Mouse (Mus musculus): ENCODE data around the gene Atp11a. TPM values are rescaled to one million over a fixed set of nuclear protein-coding genes. Genes with fewer than 3 reads are reported as not detected.

The Atp11a gene
- polyA plus RNA-seq, 1 experiment from 2014 or later = 7.4 TPM

DNA sequence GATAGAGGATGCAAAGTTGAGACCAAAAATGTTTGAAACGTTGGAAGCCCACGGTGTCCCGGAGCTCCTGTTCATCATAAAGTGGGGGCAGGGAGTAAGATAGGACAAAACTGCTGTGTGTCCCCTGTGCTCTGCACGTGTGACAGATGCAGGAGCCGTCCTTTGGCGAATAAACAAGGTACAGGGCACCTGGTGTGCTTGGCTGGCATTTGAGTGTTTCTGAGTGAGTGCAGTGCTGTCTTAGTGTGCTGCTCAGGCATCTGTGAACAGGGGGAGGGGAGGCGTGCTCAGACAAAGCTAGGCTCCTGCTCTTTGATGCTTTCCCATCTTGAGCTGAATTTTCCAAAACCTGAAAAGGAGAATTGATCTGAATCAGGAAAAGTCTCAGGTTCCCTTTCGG, 28.7 kb downstream of the Atp11a start:
- ATAC-seq (ENCODE audit: low FRiP score, low TSS enrichment) (no peak), DNase-seq (ENCODE audit: low spot score) (no peak)
- Histone ChIP-seq H3K27ac (replicated peaks) (no peak overlapping the region), H3K27me3 (ENCODE audit: control insufficient read depth, insufficient read depth, low read length) (no peaks in the 10 kb centered on the region), H3K4me3 (ENCODE audit: low read depth, low read length) (no peak overlapping the region), H3K4me2 (replicated peaks; ENCODE audit: low read depth) (no peak overlapping the region), H3K4me1 (replicated peaks; ENCODE audit: control insufficient read depth, insufficient read depth) (no peaks in the 10 kb centered on the region), H3K9ac (ENCODE audit: low read length) (no peak overlapping the region), H3K36me3 (ENCODE audit: control insufficient read depth, insufficient read depth, low read length) (no peaks in the 10 kb centered on the region), H3K9me3 (ENCODE audit: control insufficient read depth, low read length) (no peaks in the 10 kb centered on the region)
- WGBS = 72% methylated on average over 8 of the region's 8 CpGs
- TF ChIP-seq CTCF (IDR thresholded peaks at IDR 0.05; ENCODE audit: low read depth) (no peak), EP300 (optimal IDR thresholded peaks at IDR 0.05) (no peak)

DNA sequence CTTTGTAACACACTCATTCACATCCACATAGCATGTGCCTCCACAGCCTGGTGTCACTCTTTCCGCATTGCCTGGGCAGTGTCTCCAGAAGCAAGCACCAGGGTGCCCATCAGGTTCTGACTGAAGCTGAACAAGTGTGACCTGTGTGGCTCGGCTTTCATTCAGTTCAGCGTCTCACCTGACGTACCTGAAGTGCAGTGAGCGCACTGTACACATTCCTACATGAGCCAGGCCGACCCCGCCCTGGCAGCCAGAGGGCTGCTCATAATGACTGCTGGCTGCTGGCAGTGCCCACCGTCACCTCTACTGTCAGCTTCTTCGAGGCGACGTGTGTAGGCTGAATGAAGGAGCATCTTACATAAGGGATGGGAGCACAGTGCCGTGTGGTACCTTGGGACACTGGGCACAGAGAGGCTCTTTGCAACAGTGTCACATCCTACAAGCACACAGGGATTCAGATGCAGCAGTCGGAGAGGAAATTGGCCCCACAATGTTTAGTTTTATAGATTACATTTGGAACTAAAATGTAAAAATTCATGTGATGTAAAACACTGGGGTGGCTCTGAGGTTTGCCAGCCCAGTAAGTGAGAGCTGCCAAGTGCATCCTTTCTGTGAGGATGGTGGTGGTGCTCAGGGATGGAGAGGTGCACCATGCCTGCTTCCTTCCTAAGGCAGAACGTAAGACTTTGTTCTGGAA, 29.6 kb downstream of the Atp11a start:
- Histone ChIP-seq H3K27me3 (ENCODE audit: control insufficient read depth, insufficient read depth, low read length) (no peaks in the 10 kb centered on the region), H3K9ac (ENCODE audit: low read length) (no peak overlapping the region), H3K4me2 (replicated peaks; ENCODE audit: low read depth) (no peak overlapping the region), H3K36me3 (ENCODE audit: control insufficient read depth, insufficient read depth, low read length) (no peaks in the 10 kb centered on the region), H3K4me1 (replicated peaks; ENCODE audit: control insufficient read depth, insufficient read depth) (no peaks in the 10 kb centered on the region), H3K4me3 (ENCODE audit: low read depth, low read length) (no peak overlapping the region), H3K27ac (replicated peaks) (no peak overlapping the region), H3K9me3 (ENCODE audit: control insufficient read depth, low read length) (no peaks in the 10 kb centered on the region)
- WGBS = 72% methylated on average over 14 of the region's 14 CpGs
- TF ChIP-seq EP300 (optimal IDR thresholded peaks at IDR 0.05) (no peak), CTCF (IDR thresholded peaks at IDR 0.05; ENCODE audit: low read depth) (no peak)
- DNase-seq (ENCODE audit: low spot score) = no peak
- ATAC-seq (ENCODE audit: low FRiP score, low TSS enrichment) = no peak

DNA sequence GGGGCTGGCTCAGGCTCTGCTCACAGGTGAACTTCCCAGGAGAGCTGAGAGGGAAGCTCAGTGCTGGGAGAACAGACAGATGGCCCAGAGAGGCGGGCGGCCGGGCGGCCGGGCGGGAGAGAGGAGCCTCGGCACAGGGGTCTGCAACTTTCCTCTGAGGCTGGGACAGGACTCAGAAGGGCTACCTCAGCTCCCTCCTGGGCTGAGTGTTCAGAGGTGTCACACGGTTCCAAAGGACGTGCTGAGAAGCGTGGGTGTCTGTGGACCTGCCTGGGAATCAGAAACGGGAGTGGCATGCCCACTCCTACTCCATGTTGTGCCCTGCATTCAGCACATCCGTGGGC, 30.1 kb downstream of the Atp11a start:
- no peaks in the 10 kb centered on the region for H3K27me3 ChIP-seq (ENCODE audit: control insufficient read depth, insufficient read depth, low read length)
- DNase-seq (ENCODE audit: low spot score) = no peak
- H3K4me3 ChIP-seq (ENCODE audit: low read depth, low read length) = no peak overlapping the region
- no peak overlapping the region for H3K4me2 ChIP-seq (replicated peaks; ENCODE audit: low read depth)
- no peak overlapping the region for H3K9ac ChIP-seq (ENCODE audit: low read length)
- H3K4me1 ChIP-seq (replicated peaks; ENCODE audit: control insufficient read depth, insufficient read depth) = no peaks in the 10 kb centered on the region
- ATAC-seq (ENCODE audit: low FRiP score, low TSS enrichment) = no peak
- H3K27ac ChIP-seq (replicated peaks) = no peak overlapping the region
- TF ChIP-seq CTCF (IDR thresholded peaks at IDR 0.05; ENCODE audit: low read depth) = no peak
- no peak for TF ChIP-seq EP300 (optimal IDR thresholded peaks at IDR 0.05)
- H3K36me3 ChIP-seq (ENCODE audit: control insufficient read depth, insufficient read depth, low read length) = no peaks in the 10 kb centered on the region
- no peaks in the 10 kb centered on the region for H3K9me3 ChIP-seq (ENCODE audit: control insufficient read depth, low read length)
- 78% methylated on average over 10 of the region's 12 CpGs for WGBS

DNA sequence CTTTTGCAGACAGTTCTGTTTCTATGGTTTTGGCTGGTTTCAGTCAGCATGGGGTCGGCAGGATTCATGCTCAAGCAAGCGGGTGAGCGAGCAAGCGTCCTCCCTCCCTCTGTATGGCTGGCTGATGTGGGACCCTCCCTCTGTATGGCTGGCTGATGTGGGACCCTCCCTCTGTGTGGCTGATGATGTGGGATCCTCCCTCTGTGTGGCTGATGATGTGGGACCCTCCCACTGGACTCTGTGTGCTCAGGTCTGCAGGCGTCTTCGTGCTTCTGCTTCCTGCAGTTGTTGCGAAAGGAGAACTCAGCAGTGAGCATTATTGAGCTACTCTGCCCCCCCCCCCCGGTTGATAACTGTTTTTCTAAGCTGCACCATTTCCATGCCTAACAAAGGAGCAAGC, 30.6 kb downstream of the Atp11a start:
- TF ChIP-seq EP300 (optimal IDR thresholded peaks at IDR 0.05) (no peak), CTCF (IDR thresholded peaks at IDR 0.05; ENCODE audit: low read depth) (no peak)
- Histone ChIP-seq H3K4me2 (replicated peaks; ENCODE audit: low read depth) (no peak overlapping the region), H3K27me3 (ENCODE audit: control insufficient read depth, insufficient read depth, low read length) (no peaks in the 10 kb centered on the region), H3K9ac (ENCODE audit: low read length) (no peak overlapping the region), H3K9me3 (ENCODE audit: control insufficient read depth, low read length) (no peaks in the 10 kb centered on the region), H3K4me1 (replicated peaks; ENCODE audit: control insufficient read depth, insufficient read depth) (no peaks in the 10 kb centered on the region), H3K36me3 (ENCODE audit: control insufficient read depth, insufficient read depth, low read length) (no peaks in the 10 kb centered on the region), H3K27ac (replicated peaks) (no peak overlapping the region), H3K4me3 (ENCODE audit: low read depth, low read length) (no peak overlapping the region)
- WGBS = 72% methylated on average over 8 of the region's 8 CpGs
- ATAC-seq (ENCODE audit: low FRiP score, low TSS enrichment) (no peak), DNase-seq (ENCODE audit: low spot score) (no peak)

DNA sequence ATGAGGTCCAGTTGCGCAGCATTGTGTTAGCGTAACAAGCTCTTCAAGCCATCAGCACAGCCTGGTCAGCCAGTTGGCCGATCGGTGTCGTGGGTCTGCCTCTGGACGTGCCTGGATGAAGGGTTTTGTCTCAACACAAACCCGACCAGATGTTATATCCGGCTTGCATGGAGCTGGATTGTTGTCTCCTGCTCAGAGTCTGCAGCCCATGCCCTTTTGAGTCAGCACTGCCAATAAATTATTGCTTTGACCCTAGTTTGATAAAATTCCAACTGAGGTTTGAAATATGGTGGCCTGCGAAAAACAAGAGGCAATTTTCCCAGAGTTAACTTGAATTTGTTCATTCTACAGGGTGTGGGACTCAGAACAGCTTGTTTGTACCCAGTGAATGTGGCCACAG, 31.9 kb downstream of the Atp11a start:
- H3K27ac ChIP-seq (replicated peaks) = no peak overlapping the region
- H3K9me3 ChIP-seq (ENCODE audit: control insufficient read depth, low read length) = no peaks in the 10 kb centered on the region
- H3K4me2 ChIP-seq (replicated peaks; ENCODE audit: low read depth) = no peak overlapping the region
- no peak for TF ChIP-seq CTCF (IDR thresholded peaks at IDR 0.05; ENCODE audit: low read depth)
- no peak for TF ChIP-seq EP300 (optimal IDR thresholded peaks at IDR 0.05)
- ATAC-seq (ENCODE audit: low FRiP score, low TSS enrichment) (no peak), DNase-seq (ENCODE audit: low spot score) (no peak)
- H3K4me3 ChIP-seq (ENCODE audit: low read depth, low read length) = no peak overlapping the region
- no peaks in the 10 kb centered on the region for H3K4me1 ChIP-seq (replicated peaks; ENCODE audit: control insufficient read depth, insufficient read depth)
- 70% methylated on average over 9 of the region's 9 CpGs for WGBS
- no peak overlapping the region for H3K9ac ChIP-seq (ENCODE audit: low read length)
- no peaks in the 10 kb centered on the region for H3K27me3 ChIP-seq (ENCODE audit: control insufficient read depth, insufficient read depth, low read length)
- H3K36me3 ChIP-seq (ENCODE audit: control insufficient read depth, insufficient read depth, low read length) = no peaks in the 10 kb centered on the region

DNA sequence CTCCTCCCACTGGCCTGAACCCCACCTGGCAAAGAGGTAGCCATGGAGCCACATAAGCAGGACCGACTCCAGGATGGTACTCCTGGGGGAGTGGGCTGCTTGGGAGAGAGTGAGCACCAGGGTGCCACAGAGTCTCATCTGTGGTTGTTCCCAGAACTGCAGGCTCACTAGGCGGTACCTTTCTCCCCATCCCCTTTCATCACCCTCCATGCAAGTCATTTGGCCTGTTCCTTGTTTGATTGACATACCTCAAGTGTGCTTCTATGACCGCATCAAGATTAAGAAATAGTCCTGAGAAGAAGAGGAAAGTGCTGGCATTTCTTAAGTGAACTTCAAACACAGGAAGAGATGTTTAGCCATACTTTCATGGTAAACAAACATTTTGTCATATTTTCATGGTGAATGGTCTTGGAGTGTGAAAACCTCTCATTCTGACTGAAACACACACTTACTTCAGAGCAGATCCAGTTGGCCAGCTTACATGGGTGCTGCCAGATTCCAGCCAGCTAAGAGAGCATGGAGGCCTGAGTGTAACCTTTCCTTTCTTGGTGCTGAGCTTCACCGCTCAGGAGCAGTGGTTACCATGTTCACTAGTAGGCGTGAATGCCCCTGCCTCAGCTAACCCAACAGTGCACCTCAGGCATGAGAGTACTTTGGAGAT, 38.3 kb downstream of the Atp11a start:
- Histone ChIP-seq H3K4me3 (ENCODE audit: low read depth, low read length) (no peak overlapping the region), H3K4me1 (replicated peaks; ENCODE audit: control insufficient read depth, insufficient read depth) (no peaks in the 10 kb centered on the region), H3K27me3 (ENCODE audit: control insufficient read depth, insufficient read depth, low read length) (no peaks in the 10 kb centered on the region), H3K4me2 (replicated peaks; ENCODE audit: low read depth) (no peak overlapping the region), H3K9me3 (ENCODE audit: control insufficient read depth, low read length) (no peaks in the 10 kb centered on the region), H3K9ac (ENCODE audit: low read length) (no peak overlapping the region), H3K27ac (replicated peaks) (no peak overlapping the region), H3K36me3 (ENCODE audit: control insufficient read depth, insufficient read depth, low read length) (no peaks in the 10 kb centered on the region)
- TF ChIP-seq EP300 (optimal IDR thresholded peaks at IDR 0.05) = no peak
- TF ChIP-seq CTCF (IDR thresholded peaks at IDR 0.05; ENCODE audit: low read depth) = no peak
- ATAC-seq (ENCODE audit: low FRiP score, low TSS enrichment) (no peak), DNase-seq (ENCODE audit: low spot score) (no peak)
- 88% methylated on average over 5 of the region's 5 CpGs for WGBS
